Mouse (Mus musculus) frontal cortex, postnatal 36 days (tissue): Measurements from ENCODE around the gene Prss42.
"Not testable (repeated sequence)": the region's sequence is repeated elsewhere in the genome, so short reads cannot be mapped to it uniquely, and the experiment has no call there.

ENCODE experiments used
- DNase-seq, 2 experiments: peaks; one replicate each; pipeline ENCODE4 v3.0.0; 2022; ENCODE audit warnings: low spot score in 2 of 2

Gene Prss42

GRCm38 (mm10) chr9:110788169-110788568 is 9.8 kb upstream of the Prss42 start:
- DNase-seq = no peak

DNA sequence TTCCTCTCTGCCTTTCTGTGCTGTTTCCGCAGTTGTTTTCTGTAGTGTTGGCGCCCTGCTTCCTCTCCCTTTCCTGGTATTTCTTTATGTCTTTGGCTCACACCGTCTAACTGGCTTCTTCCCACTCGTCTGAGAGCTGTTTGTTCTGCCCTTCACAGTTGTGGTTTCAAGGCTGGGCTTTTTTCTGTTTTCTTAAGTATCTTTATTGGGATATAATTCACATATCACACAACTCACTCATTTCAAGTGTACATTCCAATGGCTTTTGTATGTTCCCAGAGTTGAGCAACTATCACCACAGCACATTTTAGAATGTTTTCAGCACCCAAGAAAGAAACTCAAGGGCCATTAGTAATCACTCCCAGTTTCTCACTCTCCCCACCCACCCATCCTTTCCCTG is 7.5 kb upstream of the Prss42 start:
- DNase-seq = no peak

DNA sequence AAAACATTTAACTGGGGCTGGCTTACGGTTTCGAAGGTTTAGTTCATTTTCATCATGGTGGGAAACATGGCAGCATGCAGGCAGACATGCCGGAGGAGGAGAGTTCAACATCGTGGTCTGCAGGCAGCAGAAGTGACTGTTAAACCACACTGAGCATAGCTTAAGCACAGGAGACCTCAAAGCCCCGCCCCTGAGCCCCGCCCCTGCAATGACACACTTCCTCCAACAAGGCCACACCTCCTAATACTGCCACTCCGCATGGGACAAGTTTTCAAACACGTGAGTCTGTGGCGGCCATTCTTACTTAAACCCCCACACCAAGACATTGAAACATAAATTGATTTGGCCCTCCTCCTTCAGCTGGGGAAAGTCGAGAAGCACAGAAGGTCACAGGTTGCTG is 953 bp upstream of the Prss42 start:
- no peak for DNase-seq

DNA sequence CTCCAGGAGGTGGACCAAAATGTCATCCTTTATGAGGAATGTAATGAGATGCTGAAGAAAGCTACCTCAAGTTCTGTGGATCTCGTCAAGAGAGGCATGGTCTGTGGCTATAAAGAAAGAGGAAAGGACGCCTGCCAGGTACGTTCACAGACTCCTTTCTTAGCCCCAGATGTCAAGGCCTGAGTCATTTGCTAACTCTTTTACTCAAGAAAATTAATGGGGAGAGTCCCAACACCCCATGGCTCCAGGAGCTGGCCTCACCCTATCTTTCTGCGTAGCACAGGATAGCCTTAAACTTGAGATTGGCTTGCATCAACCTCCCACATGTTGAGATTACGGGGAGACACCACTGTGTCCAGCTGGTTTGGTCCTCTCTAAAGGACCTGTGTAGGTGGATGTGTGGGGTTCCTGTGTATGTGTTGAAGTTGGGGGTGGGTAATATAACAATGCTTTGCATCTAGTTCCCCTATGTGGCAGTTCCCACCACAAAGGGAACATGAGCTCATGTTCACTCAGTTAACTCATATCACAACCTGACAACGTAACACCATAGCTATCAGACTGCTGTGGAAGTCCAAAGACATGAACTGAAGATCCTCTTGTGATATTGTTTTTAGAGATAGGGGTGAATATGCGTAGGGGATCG is 3.0 kb downstream of the Prss42 start:
- no peak for DNase-seq

DNA sequence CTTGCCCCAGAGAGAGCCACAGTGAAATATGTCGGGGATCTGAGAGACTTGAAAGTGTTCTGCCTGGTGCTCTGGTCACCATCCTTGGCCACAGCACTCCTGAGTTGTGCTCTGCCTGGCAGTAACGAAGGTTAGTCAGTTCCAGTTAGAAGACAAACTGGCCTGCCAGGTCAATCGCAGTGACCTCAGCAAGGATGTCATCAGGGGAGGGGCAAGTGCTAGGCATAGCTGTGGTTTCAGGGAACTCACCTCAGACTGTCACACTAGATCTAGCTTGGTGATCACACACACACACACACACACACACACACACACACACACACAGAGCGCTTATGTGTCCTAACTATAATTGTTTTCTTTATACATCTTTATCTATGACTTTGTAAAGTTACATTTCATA is 5.3 kb downstream of the Prss42 start:
- DNase-seq = no peak

DNA sequence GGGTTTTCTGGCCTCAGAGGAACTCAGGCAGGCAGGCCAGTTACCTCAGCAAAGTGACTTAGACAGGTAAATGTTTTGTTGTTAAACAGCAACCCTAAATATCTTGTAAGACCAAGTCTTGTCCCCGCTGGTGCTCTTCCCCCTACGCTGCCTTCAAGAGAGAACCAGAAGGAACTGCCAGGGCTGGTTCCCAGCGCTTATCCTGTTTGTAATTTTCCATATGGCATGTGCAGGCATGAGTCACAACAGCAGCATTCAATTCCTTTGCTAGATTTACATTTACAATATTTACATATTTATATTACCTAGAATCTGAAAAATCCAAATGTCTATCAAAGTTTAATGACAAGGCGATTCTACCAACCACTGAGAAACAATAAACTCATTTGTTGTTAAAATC is 12.1 kb downstream of the Prss42 start:
- peak; percentile 5 to 18 for DNase-seq

GRCm38 (mm10) chr9:110813789-110814188 is 15.8 kb downstream of the Prss42 start, which contains the start of gene Prss44:
Prss44 (plus strand) TSS chr9:110813994.
- DNase-seq = no peak

DNA sequence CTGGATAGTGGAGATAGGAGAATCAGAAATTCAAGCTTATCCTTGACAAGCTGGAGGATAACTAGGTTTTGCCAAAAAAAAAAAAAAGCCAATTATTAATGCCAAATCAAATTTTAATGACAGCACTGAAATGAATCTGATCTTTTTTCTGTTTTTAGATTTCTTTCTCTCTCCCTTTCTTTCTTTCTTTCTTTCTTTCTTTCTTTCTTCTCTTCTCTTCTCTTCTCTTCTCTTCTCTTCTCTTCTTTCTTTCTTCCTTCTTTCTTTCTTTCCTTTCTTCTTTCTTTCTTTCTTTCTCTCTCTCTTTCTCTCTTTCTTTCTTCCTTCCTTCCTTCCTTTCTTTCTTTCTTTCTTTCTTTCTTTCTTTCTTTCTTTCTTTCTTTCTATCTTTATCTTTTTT is 22.6 kb downstream of the Prss42 start:
- not testable (repeated sequence) for DNase-seq

GRCm38 (mm10) chr9:110821436-110821835 is 23.5 kb downstream of the Prss42 start:
- DNase-seq = no peak

- no peak for DNase-seq
Observed at GRCm38 (mm10) chr9:110825426-110825825, 27.5 kb downstream of the Prss42 start.

GRCm38 (mm10) chr9:110825832-110826231 is 27.9 kb downstream of the Prss42 start:
- DNase-seq = no peak

DNA sequence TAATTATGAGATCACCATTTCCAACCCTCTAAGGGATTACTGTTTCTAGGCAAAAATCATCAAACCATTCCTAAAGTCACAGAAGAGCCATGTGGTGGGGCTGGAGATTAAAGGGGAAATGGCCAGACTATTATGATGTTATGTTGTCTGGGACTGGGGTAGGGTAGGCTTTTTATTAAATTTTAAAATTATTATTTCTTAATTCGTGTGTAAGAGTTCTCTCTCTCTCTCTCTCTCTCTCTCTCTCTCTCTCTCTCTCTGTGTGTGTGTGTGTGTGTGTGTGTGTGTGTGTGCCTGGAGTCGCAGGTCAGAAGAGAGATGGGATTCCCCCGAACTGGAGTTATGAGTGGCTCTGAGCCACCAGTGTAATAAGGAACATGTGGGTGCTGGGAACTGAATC is 28.4 kb downstream of the Prss42 start, which contains the start of gene Prss43:
Gene Prss43 (plus strand): TSS at position 301 of the 400 bp plus-strand sequence.
- no peak for DNase-seq

DNA sequence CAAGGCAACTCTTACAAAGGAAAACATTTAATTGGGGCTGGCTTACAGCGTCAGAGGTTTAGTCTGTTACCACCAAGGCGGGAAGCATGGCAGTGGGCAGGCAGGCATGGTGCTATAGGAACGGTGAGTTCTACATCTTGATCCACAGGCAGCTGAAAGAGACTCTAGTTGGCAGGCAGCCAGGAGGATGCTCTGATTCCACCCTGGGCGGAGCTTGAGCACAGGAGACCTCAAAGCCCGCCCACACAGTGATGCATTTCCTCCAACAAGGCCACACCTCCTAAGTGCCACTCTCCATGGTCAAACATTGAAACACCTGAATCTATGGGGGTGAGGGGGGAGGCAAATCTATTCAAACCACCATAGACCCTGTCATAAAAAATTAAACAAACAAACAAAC is 35.1 kb downstream of the Prss42 start:
- no peak for DNase-seq

- no peak for DNase-seq
Observed at GRCm38 (mm10) chr9:110834411-110834810, 36.4 kb downstream of the Prss42 start, which contains the start of gene Prss45. Prss45 (plus strand) TSS chr9:110834588.

GRCm38 (mm10) chr9:110834961-110835360 is 37.0 kb downstream of the Prss42 start:
- no peak for DNase-seq

DNA sequence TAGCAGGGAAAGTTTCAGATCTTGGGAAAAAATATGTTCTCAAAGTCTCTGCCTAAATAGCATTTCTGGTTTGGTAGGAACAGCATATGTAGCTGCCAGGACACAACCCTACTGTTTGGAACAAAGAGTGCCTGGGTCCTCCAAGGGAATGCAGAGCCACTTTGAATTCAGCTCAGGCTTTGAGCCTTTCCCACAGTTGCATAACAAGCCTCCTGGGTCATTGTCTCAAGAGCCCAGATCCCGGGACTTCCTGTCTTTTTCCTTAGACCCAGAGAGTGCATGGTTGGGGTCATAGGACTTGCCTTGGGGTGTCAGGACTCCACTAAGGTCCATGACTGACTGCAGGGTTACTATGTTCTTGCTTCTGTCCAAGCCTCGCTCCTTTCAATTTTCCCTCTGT is 38.1 kb downstream of the Prss42 start:
- peak; percentile 5 to 28 for DNase-seq

DNA sequence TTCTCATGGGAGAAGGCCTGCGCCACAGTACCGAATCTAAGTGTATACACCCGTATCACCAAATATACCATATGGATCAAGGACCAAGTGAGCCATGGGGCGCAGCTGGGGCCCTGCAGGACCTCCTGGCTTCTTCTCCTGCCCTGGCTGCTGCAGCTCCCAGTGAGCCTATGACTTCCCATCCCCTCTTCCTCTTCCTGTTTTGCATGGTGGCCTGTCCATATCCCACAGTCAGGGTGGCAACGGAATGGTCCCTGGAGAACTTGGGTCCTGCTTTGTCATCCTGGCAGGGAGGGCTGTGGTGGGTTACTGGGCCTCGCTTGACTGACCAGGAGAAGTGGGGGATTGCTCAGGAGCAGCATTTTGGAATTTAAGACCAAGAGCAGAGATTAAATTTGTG is 42.9 kb downstream of the Prss42 start:
- no peak for DNase-seq

DNA sequence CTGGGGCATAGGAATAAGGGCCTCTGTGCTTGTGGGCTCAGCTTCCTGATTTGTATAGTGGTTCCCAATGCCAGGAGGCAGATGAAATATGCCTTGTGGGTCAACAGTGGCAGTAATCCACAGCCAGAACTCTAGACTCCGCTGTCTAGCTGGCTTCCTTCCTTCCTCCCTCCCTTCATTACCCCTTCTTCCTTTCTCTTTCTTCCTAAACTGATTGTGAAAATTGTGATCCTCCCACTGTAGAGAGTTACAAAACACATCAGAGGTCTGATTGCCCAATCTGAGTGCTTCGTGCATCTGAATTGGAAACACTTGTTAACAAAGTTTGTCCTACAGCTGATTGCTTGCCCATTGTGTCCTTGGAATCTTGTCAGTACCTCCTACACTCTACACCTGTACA is 43.5 kb downstream of the Prss42 start:
- no peak for DNase-seq

GRCm38 (mm10) chr9:110844206-110844605 is 46.2 kb downstream of the Prss42 start, which contains the start of gene Prss46:
Prss46 (plus strand) TSS chr9:110844506.
- DNase-seq = no peak

- DNase-seq = no peak
Observed at GRCm38 (mm10) chr9:110849162-110849561, 51.2 kb downstream of the Prss42 start.
